Mouse (Mus musculus) liver, embryonic 15.5 days (tissue): Measurements from ENCODE around the gene Fam81a. TPM values are rescaled to one million over a fixed set of nuclear protein-coding genes. Genes with fewer than 3 reads are reported as not detected.

Source experiments
- ATAC-seq: fragments of 200-750 bp; cut with Nextera tagmentation; 2 replicates; pipeline ENCODE4 v1.8.0; 2017; ENCODE audit warnings: moderate number of reproducible peaks, mild to moderate bottlenecking, moderate library complexity; ENCODE audit not compliant: insufficient read depth
- H3K27ac ChIP-seq: fragments of 300-500 bp; sonication (generic); replicated peaks from 2 replicates; pipeline ENCODE4 v1.5.1; 2015; ENCODE audit warnings: mild to moderate bottlenecking, inconsistent platforms
- H3K27me3 ChIP-seq: fragments of 300-500 bp; sonication (generic); 2 replicates; pipeline ENCODE4 v1.6.1; 2015; ENCODE audit warnings: mild to moderate bottlenecking, inconsistent platforms
- H3K36me3 ChIP-seq: fragments of 300-500 bp; sonication (generic); replicated peaks from 2 replicates; pipeline ENCODE4 v1.6.1; 2015; ENCODE audit warnings: moderate library complexity, mild to moderate bottlenecking, inconsistent platforms
- H3K4me1 ChIP-seq: fragments of 300-500 bp; sonication (generic); replicated peaks from 2 replicates; pipeline ENCODE4 v1.6.1; 2015; ENCODE audit warnings: inconsistent platforms
- H3K4me2 ChIP-seq: fragments of 300-500 bp; sonication (generic); 2 replicates; pipeline ENCODE4 v1.6.1; 2015; ENCODE audit warnings: moderate library complexity, mild to moderate bottlenecking, inconsistent platforms
- H3K4me3 ChIP-seq: fragments of 300-500 bp; sonication (generic); replicated peaks from 2 replicates; pipeline ENCODE4 v1.5.1; 2015; ENCODE audit warnings: mild to moderate bottlenecking, inconsistent platforms
- H3K9ac ChIP-seq: fragments of 300-500 bp; sonication (generic); 2 replicates; pipeline ENCODE4 v1.6.1; 2015; ENCODE audit warnings: moderate library complexity, mild to moderate bottlenecking, inconsistent platforms
- H3K9me3 ChIP-seq: fragments of 300-500 bp; sonication (generic); replicated peaks from 2 replicates; pipeline ENCODE4 v1.6.1; 2016; ENCODE audit warnings: inconsistent platforms
- WGBS: fragments of 180-500 bp; shearing (Covaris S2); methylation state at CpG from one replicate; pipeline ENCODE4 v1.1.7; 2015; ENCODE audit warnings: mixed read lengths; ENCODE audit not compliant: insufficient replicate concordance; 5-methylcytosine and 5-hydroxymethylcytosine counted together
- polyA plus RNA-seq: library from polyadenylated mRNA; unstranded; fragments of >200 nt; fragmentation: Nextera tagmentation; extraction: Ambion mirVana; gene quantifications from 2 replicates; pipeline ENCODE4 v1.2.1, GENCODE M21; 2015

Gene Fam81a
- polyA plus RNA-seq, 1 experiment from 2014 or later = 0.52 TPM

DNA sequence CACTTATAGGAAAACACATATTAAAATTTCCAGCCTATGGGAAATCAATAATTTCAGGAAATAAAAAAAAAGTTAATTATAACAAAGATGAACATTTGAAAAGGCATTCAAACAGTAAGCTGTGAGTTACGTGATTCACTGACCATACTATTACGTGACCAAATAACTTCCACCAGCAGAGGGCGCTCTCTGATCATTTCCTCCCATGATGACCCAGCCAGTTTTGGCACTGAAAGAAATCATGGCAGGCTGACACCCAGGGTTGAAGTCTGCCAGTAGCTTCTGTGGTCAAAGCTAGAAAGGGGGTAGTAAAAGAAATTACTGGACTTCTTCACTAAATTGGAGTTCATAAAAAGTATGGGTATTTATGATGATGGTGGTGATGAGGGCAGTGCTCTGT lies 33.1 kb downstream of the Fam81a start:
- H3K9ac ChIP-seq = no peak overlapping the region
- 14% methylated on average over 3 of the region's 3 CpGs for WGBS
- no peak overlapping the region for H3K4me3 ChIP-seq
- H3K27ac ChIP-seq = no peak overlapping the region
- H3K27me3 ChIP-seq = peaks cover 13% of the 10 kb centered on the region; the same call in 1 of the 2 replicates
- no peak overlapping the region for H3K4me2 ChIP-seq
- no peaks in the 10 kb centered on the region for H3K4me1 ChIP-seq
- no peak for ATAC-seq
- H3K36me3 ChIP-seq = no peaks in the 10 kb centered on the region
- no peaks in the 10 kb centered on the region for H3K9me3 ChIP-seq

DNA sequence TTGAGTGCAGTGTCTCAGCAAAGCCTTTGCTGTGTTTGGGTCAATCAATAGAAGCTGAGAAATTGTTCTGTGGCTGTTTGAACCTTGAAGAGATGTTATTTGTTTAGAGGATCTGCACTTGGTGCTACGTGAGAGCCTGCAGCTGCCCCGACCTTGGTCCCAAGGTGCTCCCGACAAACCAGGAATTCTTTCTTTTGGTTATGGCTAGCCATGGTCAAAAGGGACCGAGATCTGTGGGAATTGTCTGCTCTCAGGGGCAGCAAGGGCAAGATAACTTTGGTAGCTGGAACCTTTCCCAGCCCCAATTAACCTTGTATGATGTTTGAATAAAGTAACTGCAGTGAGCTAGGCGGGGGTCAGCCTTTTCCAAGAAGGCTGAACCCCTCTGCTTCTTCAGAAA lies 34.2 kb downstream of the Fam81a start:
- no peak overlapping the region for H3K9ac ChIP-seq
- no peaks in the 10 kb centered on the region for H3K36me3 ChIP-seq
- 61% methylated on average over 5 of the region's 5 CpGs for WGBS
- no peaks in the 10 kb centered on the region for H3K4me1 ChIP-seq
- no peaks in the 10 kb centered on the region for H3K9me3 ChIP-seq
- no peak overlapping the region for H3K4me3 ChIP-seq
- peaks cover 13% of the 10 kb centered on the region; the same call in 1 of the 2 replicates for H3K27me3 ChIP-seq
- no peak overlapping the region for H3K4me2 ChIP-seq
- ATAC-seq = no peak
- no peak overlapping the region for H3K27ac ChIP-seq

DNA sequence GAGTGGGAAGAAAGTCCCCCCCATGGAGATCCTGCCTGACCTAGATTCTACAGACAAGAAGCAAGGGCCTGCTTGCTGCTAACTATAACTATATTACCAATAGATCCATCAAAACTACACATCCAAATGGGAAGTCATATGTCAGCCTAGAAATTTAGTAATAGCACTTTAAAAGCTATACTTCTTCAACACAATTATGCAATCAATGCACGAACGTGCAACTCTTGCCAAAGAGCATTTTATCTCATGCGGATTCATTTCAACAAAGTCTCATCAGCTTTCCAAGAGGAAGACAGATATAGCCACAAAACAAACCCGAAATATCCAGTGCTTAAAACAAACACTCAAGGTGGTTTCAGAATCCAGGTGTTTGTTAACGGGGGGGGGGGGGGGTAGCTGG lies 36.8 kb downstream of the Fam81a start:
- Histone ChIP-seq H3K9ac (no peak overlapping the region), H3K4me1 (no peaks in the 10 kb centered on the region), H3K36me3 (no peaks in the 10 kb centered on the region), H3K27me3 (0 out of 2 replicates have a peak, but pooled peaks cover 6% of the 10 kb centered on the region), H3K27ac (no peak overlapping the region), H3K4me3 (no peak overlapping the region), H3K4me2 (no peak overlapping the region), H3K9me3 (no peaks in the 10 kb centered on the region)
- ATAC-seq = no peak
- WGBS = 42% methylated on average over 5 of the region's 5 CpGs

DNA sequence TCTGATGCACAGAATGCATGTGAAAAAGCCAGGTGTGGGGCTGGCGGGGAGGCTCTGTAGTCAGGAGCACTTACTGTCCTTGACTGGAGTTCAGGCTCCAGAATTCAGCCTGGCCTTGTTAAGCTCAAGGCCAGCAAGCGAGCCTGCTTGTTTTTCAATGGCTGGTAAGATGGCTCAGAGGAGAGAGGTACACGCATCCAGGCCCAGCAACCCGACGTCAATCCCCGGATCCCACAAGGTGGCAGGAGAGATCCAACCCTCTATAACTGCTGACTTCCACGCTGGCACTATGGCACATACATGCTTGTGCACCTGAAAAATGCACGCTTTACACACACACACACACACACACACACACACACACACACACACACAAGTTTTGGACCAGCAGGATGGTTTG lies 39.3 kb downstream of the Fam81a start:
- no peak overlapping the region for H3K4me2 ChIP-seq
- H3K4me3 ChIP-seq = no peak overlapping the region
- no peak for ATAC-seq
- H3K4me1 ChIP-seq = no peaks in the 10 kb centered on the region
- no peak overlapping the region for H3K27ac ChIP-seq
- no peak overlapping the region for H3K9ac ChIP-seq
- no peaks in the 10 kb centered on the region for H3K9me3 ChIP-seq
- H3K36me3 ChIP-seq = no peaks in the 10 kb centered on the region
- no peaks in the 10 kb centered on the region for H3K27me3 ChIP-seq
- 55% methylated on average over 8 of the region's 8 CpGs for WGBS

DNA sequence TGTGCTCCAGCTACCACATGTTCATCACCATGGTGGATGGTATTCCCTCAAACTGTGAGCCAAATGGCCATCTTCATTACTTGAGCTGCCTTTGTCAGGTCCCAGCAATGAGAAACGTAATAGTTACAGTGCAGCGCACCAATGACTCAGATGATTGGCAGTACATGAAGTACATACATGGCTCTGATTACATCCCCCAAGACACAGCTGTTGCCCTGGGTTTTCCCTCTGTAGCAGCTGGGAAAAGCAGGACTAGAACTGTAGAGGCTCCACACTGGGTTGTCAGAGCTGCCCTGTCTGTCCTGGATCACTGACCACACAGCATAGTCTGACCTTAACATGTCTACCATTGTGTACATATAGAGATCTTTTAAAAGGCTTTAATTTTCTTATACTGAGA lies 44.8 kb downstream of the Fam81a start:
- no peaks in the 10 kb centered on the region for H3K36me3 ChIP-seq
- no peak for ATAC-seq
- WGBS = 87% methylated on average over 2 of the region's 2 CpGs
- no peaks in the 10 kb centered on the region for H3K27me3 ChIP-seq
- H3K27ac ChIP-seq = no peak overlapping the region
- no peak overlapping the region for H3K4me3 ChIP-seq
- H3K4me1 ChIP-seq = no peaks in the 10 kb centered on the region
- H3K9ac ChIP-seq = no peak overlapping the region
- H3K4me2 ChIP-seq = no peak overlapping the region
- no peaks in the 10 kb centered on the region for H3K9me3 ChIP-seq

DNA sequence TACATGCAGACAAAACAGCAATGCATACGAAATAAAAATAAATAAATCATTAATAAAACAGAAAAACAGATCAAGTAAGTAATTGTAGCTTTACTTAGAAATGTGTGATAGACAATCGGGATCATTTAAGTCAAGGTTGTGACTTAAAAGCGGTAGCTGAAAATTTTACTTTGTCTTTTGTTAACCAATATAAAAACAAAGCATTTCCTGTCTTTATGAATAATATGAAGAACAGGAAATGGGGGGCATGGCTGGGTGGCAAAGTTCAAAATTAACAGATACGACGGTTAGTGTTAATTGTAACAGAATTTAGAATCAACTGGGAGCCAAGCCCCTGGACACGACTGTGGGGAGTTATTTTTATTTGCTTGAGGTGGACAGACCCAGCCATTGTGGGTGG lies 47.3 kb downstream of the Fam81a start:
- Histone ChIP-seq H3K27ac (no peak overlapping the region), H3K4me1 (no peaks in the 10 kb centered on the region), H3K9me3 (no peaks in the 10 kb centered on the region), H3K4me3 (no peak overlapping the region), H3K9ac (no peak overlapping the region), H3K27me3 (no peaks in the 10 kb centered on the region), H3K36me3 (no peaks in the 10 kb centered on the region), H3K4me2 (no peak overlapping the region)
- 62% methylated on average over 6 of the region's 6 CpGs for WGBS
- no peak for ATAC-seq

DNA sequence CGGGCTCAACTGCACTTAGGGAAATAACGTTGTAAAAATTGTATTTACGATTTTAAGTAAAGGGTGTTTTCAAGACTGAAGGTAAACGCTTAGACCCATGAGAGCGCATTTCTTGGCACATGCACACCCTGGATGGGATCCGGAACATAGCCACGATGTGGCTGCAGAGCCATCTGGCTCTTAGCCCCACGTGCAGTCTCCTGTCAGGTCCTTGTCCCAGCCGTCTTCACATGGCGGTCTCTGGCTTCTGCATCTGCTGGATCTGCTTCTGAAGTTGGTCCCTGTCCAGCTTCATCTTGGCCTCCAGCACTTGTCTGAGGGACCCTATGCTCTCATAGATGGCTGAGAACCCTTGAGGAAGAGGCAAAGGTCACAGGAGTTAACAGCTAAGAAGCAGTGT lies 51.8 kb downstream of the Fam81a start:
- Histone ChIP-seq H3K4me2 (no peak overlapping the region), H3K4me1 (no peaks in the 10 kb centered on the region), H3K4me3 (no peak overlapping the region), H3K9ac (no peak overlapping the region), H3K27me3 (no peaks in the 10 kb centered on the region), H3K9me3 (no peaks in the 10 kb centered on the region), H3K36me3 (no peaks in the 10 kb centered on the region), H3K27ac (no peak overlapping the region)
- 76% methylated on average over 10 of the region's 10 CpGs for WGBS
- ATAC-seq = no peak

DNA sequence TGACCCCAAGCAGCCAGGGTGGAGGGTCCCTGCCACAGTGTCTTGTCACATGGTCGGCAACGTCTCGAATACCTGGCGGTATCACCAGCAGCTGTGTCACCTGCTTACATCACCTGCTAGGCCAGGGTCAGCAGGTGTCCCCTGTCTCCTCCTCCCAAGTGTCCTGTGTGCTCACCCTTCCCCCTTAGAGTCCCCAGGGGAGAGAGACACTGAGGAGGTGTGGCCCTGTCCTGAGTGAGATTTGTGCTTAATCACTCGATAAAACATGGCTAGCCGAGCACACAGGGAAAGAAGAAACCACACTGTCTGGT lies 53.6 kb downstream of the Fam81a start:
- ATAC-seq = no peak
- no peak overlapping the region for H3K9ac ChIP-seq
- H3K4me2 ChIP-seq = no peak overlapping the region
- no peaks in the 10 kb centered on the region for H3K4me1 ChIP-seq
- no peak overlapping the region for H3K4me3 ChIP-seq
- no peaks in the 10 kb centered on the region for H3K9me3 ChIP-seq
- H3K27ac ChIP-seq = no peak overlapping the region
- no peaks in the 10 kb centered on the region for H3K27me3 ChIP-seq
- no peaks in the 10 kb centered on the region for H3K36me3 ChIP-seq
- 50% methylated on average over 6 of the region's 6 CpGs for WGBS

DNA sequence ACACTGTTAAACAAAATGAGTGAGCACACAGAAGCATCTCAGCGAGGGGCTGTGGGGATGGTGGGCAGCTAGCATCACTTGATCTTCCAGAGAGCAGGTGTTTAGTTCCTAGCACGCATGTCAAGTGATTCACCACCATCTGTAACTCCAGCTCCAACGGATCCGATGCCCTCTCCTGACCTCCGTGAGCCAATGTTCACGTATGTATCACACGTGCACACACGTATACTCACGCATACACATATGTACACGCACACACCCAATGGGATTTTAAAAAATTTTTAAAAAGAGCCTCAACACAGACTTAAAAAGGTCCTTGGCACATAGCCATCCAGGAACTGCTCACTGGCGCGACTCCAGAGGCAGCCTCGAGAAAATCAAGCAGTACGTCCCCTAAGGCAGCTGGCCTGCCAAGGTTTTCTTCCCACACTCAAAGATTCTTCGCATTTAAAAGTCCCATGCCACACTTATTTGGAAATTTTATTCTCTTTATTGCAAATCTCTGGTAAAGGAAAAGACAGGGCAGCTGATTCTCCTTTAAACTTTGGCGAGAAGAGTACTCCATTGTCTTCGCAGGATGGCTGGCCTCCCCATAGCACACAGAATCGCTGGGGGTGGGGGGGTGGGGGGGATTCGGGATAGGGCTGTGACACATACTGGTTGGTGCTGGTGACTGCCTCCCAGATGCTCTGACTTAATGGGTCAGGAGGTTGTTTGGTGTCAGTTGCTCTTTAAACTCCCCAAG lies 54.1 kb downstream of the Fam81a start:
- Histone ChIP-seq H3K4me2 (no peak overlapping the region), H3K4me3 (no peak overlapping the region), H3K27me3 (no peaks in the 10 kb centered on the region), H3K36me3 (no peaks in the 10 kb centered on the region), H3K27ac (no peak overlapping the region), H3K9me3 (no peaks in the 10 kb centered on the region), H3K9ac (no peak overlapping the region), H3K4me1 (no peaks in the 10 kb centered on the region)
- 66% methylated on average over 19 of the region's 19 CpGs for WGBS
- ATAC-seq = no peak

DNA sequence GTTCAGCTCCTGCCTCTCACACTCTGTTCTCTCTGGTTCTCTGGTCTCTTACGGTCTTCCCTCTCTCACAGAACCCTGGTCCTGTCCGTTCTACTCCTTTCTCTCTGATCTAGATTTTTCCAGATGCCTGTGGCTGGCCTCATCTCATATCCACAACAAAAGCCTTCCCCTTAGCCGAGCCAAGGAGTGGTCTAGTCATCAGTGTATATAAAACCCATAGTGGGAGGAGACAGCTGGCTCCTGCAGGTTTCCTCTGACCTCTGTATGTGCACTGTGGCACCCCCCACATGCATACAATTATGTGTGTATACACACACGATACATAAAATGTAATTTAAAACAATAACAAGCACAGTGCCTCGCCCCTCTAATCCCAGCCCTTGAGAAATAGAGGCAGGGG lies 55.0 kb downstream of the Fam81a start:
- no peak for ATAC-seq
- H3K27me3 ChIP-seq = no peaks in the 10 kb centered on the region
- H3K36me3 ChIP-seq = no peaks in the 10 kb centered on the region
- 56% methylated on average over 5 of the region's 5 CpGs for WGBS
- no peak overlapping the region for H3K27ac ChIP-seq
- H3K9me3 ChIP-seq = no peaks in the 10 kb centered on the region
- no peak overlapping the region for H3K4me3 ChIP-seq
- no peak overlapping the region for H3K9ac ChIP-seq
- no peak overlapping the region for H3K4me2 ChIP-seq
- H3K4me1 ChIP-seq = no peaks in the 10 kb centered on the region

DNA sequence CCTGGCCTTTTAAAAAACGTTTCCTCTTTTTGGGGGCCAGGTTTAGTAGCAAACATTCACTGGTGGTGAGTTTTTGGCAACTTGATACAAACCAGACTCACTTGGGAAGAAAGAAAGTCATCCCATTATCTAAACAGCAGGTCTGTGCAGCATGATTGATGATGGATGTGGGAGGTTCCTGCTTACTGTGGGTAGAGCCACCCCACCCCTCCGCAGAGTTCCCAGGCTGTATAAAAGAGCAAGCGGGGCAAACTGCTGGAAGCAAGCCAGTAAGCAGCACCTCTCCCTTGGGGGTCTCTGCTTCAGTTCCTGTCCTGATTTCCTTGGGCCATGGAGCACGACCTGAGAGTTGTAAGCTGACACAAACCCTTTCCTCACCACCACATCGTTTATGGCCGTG lies 56.3 kb downstream of the Fam81a start:
- no peak overlapping the region for H3K9ac ChIP-seq
- no peak overlapping the region for H3K4me3 ChIP-seq
- H3K36me3 ChIP-seq = no peaks in the 10 kb centered on the region
- no peak overlapping the region for H3K4me2 ChIP-seq
- 42% methylated on average over 6 of the region's 6 CpGs for WGBS
- H3K4me1 ChIP-seq = no peaks in the 10 kb centered on the region
- H3K27me3 ChIP-seq = no peaks in the 10 kb centered on the region
- H3K9me3 ChIP-seq = no peaks in the 10 kb centered on the region
- no peak overlapping the region for H3K27ac ChIP-seq
- no peak for ATAC-seq

DNA sequence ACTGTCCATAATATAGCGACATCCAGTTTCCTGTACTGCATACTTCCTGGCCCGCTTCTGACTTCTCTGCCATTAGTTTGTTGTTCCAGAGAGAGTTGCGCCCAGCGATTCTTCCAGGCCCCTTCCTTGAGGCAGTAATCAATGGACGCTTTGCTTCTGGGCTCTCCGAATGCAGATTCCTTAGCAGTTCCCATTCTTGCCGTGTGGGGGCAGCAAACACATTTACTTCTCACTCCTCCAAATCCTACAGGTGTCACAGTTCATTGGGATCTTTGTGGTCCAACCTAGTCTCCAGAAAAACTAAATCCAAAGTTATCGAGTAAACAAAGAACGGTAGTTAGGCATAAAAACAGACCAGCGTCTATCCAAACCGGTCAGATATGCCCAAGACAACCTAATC lies 58.3 kb downstream of the Fam81a start:
- ATAC-seq = no peak
- WGBS = 57% methylated on average over 11 of the region's 11 CpGs
- Histone ChIP-seq H3K36me3 (no peaks in the 10 kb centered on the region), H3K9ac (no peak overlapping the region), H3K4me1 (no peaks in the 10 kb centered on the region), H3K4me3 (no peak overlapping the region), H3K27ac (no peak overlapping the region), H3K27me3 (no peaks in the 10 kb centered on the region), H3K4me2 (no peak overlapping the region), H3K9me3 (no peaks in the 10 kb centered on the region)
